Mouse (Mus musculus) lung, postnatal 25 days (tissue): ENCODE data around the gene Gm9508.

Experiments used
- DNase-seq: peaks from one replicate; pipeline ENCODE4 v3.0.0; 2022; ENCODE audit warnings: low spot score

Gm9508 gene

GRCm38 (mm10) chr10:77670710-77671109, 26.3 kb downstream of the Gm9508 start:
- DNase-seq = no peak

GRCm38 (mm10) chr10:77667402-77667801, 29.6 kb downstream of the Gm9508 start:
- no peak for DNase-seq

GRCm38 (mm10) chr10:77666342-77666741, 30.7 kb downstream of the Gm9508 start:
- no peak for DNase-seq

GRCm38 (mm10) chr10:77663949-77664665, 32.9 kb downstream of the Gm9508 start:
- no peak for DNase-seq

- peak; percentile 53 for DNase-seq
These were observed 38.6 kb downstream of the Gm9508 start for GRCm38 (mm10) chr10:77658286-77658994.

- DNase-seq = no peak
These were observed 45.0 kb downstream of the Gm9508 start for GRCm38 (mm10) chr10:77652046-77652445.

GRCm38 (mm10) chr10:77647901-77648300, 49.1 kb downstream of the Gm9508 start:
- no peak for DNase-seq

GRCm38 (mm10) chr10:77647461-77647860, 49.6 kb downstream of the Gm9508 start:
- no peak for DNase-seq
